Mouse (Mus musculus) cerebellum, adult 2 months (tissue): ENCODE results near the gene Olfr1294. TPM values are rescaled to one million over a fixed set of nuclear protein-coding genes. Genes with fewer than 3 reads are reported as not detected.

Source experiments
- DNase-seq, 2 experiments: peaks; one replicate each; pipeline ENCODE4 v3.0.0; 2021
- H3K27ac ChIP-seq: fragments of 200-500 bp; 2 replicates; pipeline ENCODE4 v1.5.1; 2012; ENCODE audit warnings: low read length, control low read depth, inconsistent platforms; ENCODE audit not compliant: insufficient read depth
- H3K27me3 ChIP-seq: fragments of 200-500 bp; 2 replicates; pipeline ENCODE4 v1.6.1; 2012; ENCODE audit warnings: inconsistent platforms, mild to moderate bottlenecking, low read length, moderate library complexity; ENCODE audit not compliant: control insufficient read depth, insufficient read depth
- H3K4me1 ChIP-seq: fragments of 200-500 bp; 2 replicates; pipeline ENCODE4 v1.6.1; 2011; ENCODE audit warnings: low read length; ENCODE audit not compliant: control insufficient read depth, insufficient read depth
- H3K4me3 ChIP-seq: fragments of 200-500 bp; replicated peaks from 2 replicates; pipeline ENCODE3; 2011; ENCODE audit warnings: mild to moderate bottlenecking, low read depth, low read length, control low read depth; ENCODE audit not compliant: insufficient read depth
- CTCF ChIP-seq: fragments of 200-500 bp; IDR thresholded peaks from 2 replicates; pipeline ENCODE4 v1.5.1; 2011; ENCODE audit warnings: low read depth, mild to moderate bottlenecking, control low read depth, low read length, moderate library complexity, borderline replicate concordance; ENCODE audit not compliant: insufficient read depth
- POLR2A ChIP-seq: fragments of 200-500 bp; IDR thresholded peaks from 2 replicates; pipeline ENCODE4 v1.6.1; 2011; ENCODE audit warnings: low read length, control low read depth, borderline replicate concordance; ENCODE audit not compliant: insufficient read depth
- WGBS: fragments of 180-500 bp; shearing (Covaris S2); methylation state at CpG from one replicate; pipeline ENCODE4 v1.1.7; 2018; 5-methylcytosine and 5-hydroxymethylcytosine counted together
- polyA plus RNA-seq: library from polyadenylated mRNA; depleted of rRNA; stranded (reverse); fragments of >200 nt; gene quantifications from 2 replicates; pipeline ENCODE4 v1.2.3, GENCODE M21; 2012; rRNA removed

Gene Olfr1294
- polyA plus RNA-seq = not detected in 2 replicates

GRCm38 (mm10) chr2:111540191-111540590, at the start of gene Olfr1294:
Gene Olfr1294, minus strand, starts transcription at chr2:111540291.
- no peak within 1 kb of the TSS for H3K27ac ChIP-seq
- no peaks in the 10 kb centered on the region for H3K27me3 ChIP-seq
- TF ChIP-seq POLR2A (no peak), CTCF (no peak)
- 42% methylated on average over 1 of the region's 1 CpGs for WGBS
- no peak for DNase-seq
- no peaks in the 10 kb centered on the region for H3K4me1 ChIP-seq
- no peak within 1 kb of the TSS for H3K4me3 ChIP-seq

DNA sequence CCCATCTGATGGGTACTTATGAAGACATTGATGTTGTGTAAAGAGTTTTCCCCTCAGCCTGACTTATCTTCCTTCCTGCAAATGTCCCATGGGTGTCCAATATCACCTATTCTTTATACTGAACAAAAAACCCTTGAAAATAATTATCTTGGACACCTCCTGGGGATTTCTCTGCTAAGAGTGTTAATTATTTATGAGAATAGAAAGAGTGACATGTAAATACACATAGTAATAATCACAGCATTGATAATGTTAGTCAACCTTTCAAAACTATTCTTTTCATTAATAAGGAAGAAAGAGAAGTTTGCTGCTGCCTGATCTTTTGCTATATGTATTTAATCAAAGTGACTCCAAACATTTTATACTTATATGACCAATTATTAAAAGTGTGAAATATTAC, 29.5 kb upstream of the Olfr1294 start, which contains the start of gene Olfr1295:
Gene Olfr1295 (minus strand): TSS at position 101 of the 400 bp plus-strand sequence.
- H3K27me3 ChIP-seq = no peaks in the 10 kb centered on the region
- no peak within 1 kb of the TSS for H3K4me3 ChIP-seq
- DNase-seq = no peak
- no peaks in the 10 kb centered on the region for H3K4me1 ChIP-seq
- no peak within 1 kb of the TSS for H3K27ac ChIP-seq
- no peak for TF ChIP-seq POLR2A
- TF ChIP-seq CTCF = no peak

DNA sequence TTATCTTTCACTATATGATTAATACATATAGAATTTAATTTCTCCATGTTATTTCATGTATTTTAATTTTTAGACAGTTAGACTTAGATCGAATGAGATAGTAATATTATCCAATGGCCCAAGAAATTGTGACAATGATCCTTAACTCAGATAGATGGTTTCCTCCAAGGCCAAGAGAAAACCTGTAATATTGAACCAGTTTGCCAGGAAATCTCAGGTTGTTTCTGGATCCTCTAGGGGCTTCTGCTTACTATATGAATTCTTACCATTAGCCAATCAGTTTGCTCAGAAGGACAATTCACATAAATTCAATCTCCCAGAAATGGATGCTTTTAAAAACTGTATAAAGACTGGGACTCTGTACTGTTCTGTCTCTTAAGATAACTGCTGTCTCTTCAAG, 15.2 kb downstream of the Olfr1294 start, which contains the start of gene Olfr1293-ps:
Gene Olfr1293-ps (plus strand): TSS at position 301 of the 400 bp plus-strand sequence.
- H3K27ac ChIP-seq = no peak within 1 kb of the TSS
- WGBS = 87% methylated on average over 1 of the region's 1 CpGs
- no peaks in the 10 kb centered on the region for H3K4me1 ChIP-seq
- H3K27me3 ChIP-seq = no peaks in the 10 kb centered on the region
- TF ChIP-seq CTCF (no peak), POLR2A (no peak)
- no peak within 1 kb of the TSS for H3K4me3 ChIP-seq
- DNase-seq = no peak

- no peaks in the 10 kb centered on the region for H3K27me3 ChIP-seq
- TF ChIP-seq POLR2A = no peak
- TF ChIP-seq CTCF = no peak
- H3K4me1 ChIP-seq = no peaks in the 10 kb centered on the region
- no peak overlapping the region for H3K27ac ChIP-seq
- no peak for DNase-seq
- 91% methylated on average over 10 of the region's 10 CpGs for WGBS
- no peak overlapping the region for H3K4me3 ChIP-seq
These were observed 22.6 kb downstream of the Olfr1294 start for GRCm38 (mm10) chr2:111517451-111517850.

- H3K4me1 ChIP-seq = no peaks in the 10 kb centered on the region
- no peak within 1 kb of the TSS for H3K27ac ChIP-seq
- no peak for TF ChIP-seq CTCF
- TF ChIP-seq POLR2A = no peak
- no peak within 1 kb of the TSS for H3K4me3 ChIP-seq
- no peaks in the 10 kb centered on the region for H3K27me3 ChIP-seq
- DNase-seq = no peak
- 93% methylated on average over 3 of the region's 3 CpGs for WGBS
These were observed 43.2 kb downstream of the Olfr1294 start, which contains the start of gene Olfr1291-ps1 for GRCm38 (mm10) chr2:111496880-111497279. Gene Olfr1291-ps1, plus strand, starts transcription at chr2:111497180.

- whole genome bisulfite sequencing = 75% methylated on average over 5 of the region's 5 CpGs
These were observed 46.4 kb downstream of the Olfr1294 start, which contains the start of gene Olfr1290 for GRCm38 (mm10) chr2:111493729-111494128. Gene Olfr1290, minus strand, starts transcription at chr2:111493829.

More at GRCm38 (mm10) chr2:111493729-111494128, 46.4 kb downstream of the Olfr1294 start, which contains the start of gene Olfr1290:
- TF ChIP-seq POLR2A (no peak), CTCF (no peak)
- Histone ChIP-seq H3K27ac (no peak within 1 kb of the TSS), H3K27me3 (no peaks in the 10 kb centered on the region), H3K4me3 (no peak within 1 kb of the TSS), H3K4me1 (no peaks in the 10 kb centered on the region)
- DNase-seq = no peak

Other genes starting within 250 kb of the Olfr1294 start
- gene Olfr1279, start 239.7 kb downstream of the Olfr1294 start, polyA plus RNA-seq = not detected in 2 replicates
- not detected in 2 replicates for gene Olfr1280, start 226.3 kb downstream of the Olfr1294 start, polyA plus RNA-seq
- not detected in 2 replicates for gene Olfr1281, start 213.8 kb downstream of the Olfr1294 start, polyA plus RNA-seq
- gene Olfr1282, start 204.2 kb downstream of the Olfr1294 start, polyA plus RNA-seq = not detected in 2 replicates
- not detected in 2 replicates for gene Olfr1283, start 173.5 kb downstream of the Olfr1294 start, polyA plus RNA-seq
- gene Olfr1284, start 164.8 kb downstream of the Olfr1294 start, polyA plus RNA-seq = not detected in 2 replicates
- not detected in 2 replicates for gene Olfr1286, start 117.2 kb downstream of the Olfr1294 start, polyA plus RNA-seq
- gene Olfr1287, start 91.1 kb downstream of the Olfr1294 start, polyA plus RNA-seq = not detected in 2 replicates
- gene Olfr1288, start 66.2 kb downstream of the Olfr1294 start, polyA plus RNA-seq = not detected in 2 replicates
- gene Olfr1289, start 59.5 kb downstream of the Olfr1294 start, polyA plus RNA-seq = not detected in 2 replicates
- gene Olfr1290, start 46.5 kb downstream of the Olfr1294 start, polyA plus RNA-seq = not detected in 2 replicates
- gene Olfr1291-ps1, start 43.1 kb downstream of the Olfr1294 start, polyA plus RNA-seq = not detected in 2 replicates
- not detected in 2 replicates for gene Olfr1293-ps, start 15.1 kb downstream of the Olfr1294 start, polyA plus RNA-seq
- gene Olfr1295, start 29.4 kb upstream of the Olfr1294 start, polyA plus RNA-seq = not detected in 2 replicates
- gene Olfr1297, start 86.2 kb upstream of the Olfr1294 start, polyA plus RNA-seq = not detected in 2 replicates
- gene Olfr1298, start 108.9 kb upstream of the Olfr1294 start, polyA plus RNA-seq = not detected in 2 replicates
- not detected in 2 replicates for gene Olfr1299, start 121.1 kb upstream of the Olfr1294 start, polyA plus RNA-seq
- not detected in 2 replicates for gene Olfr1301, start 210.7 kb upstream of the Olfr1294 start, polyA plus RNA-seq
- not detected in 2 replicates for gene Olfr1302, start 237.1 kb upstream of the Olfr1294 start, polyA plus RNA-seq